ENCODE assay signal across 17 mouse cellular contexts in genomic region chr19:56891438-56891837, GRCm38 (mm10). TPM values are rescaled to one million over a fixed set of nuclear protein-coding genes. Genes with fewer than 3 reads are reported as not detected.
DNase-seq lines count a peak whose midpoint lies in the region; ATAC-seq and TF ChIP-seq lines count a peak whose summit lies in the region.
"Had no signal": no experiment of that assay in that cellular context is flagged by ENCODE, and none has a peak within 500 bp of the region (broad histone marks: within the 10 kb centered on the region; RNA-seq: fewer than 3 reads in every experiment).

No protein-coding gene starts in this region.

- H3K4me1 ChIP-seq in lung, embryonic 14.5 days (ENCODE audit: insufficient read depth), result no peaks in the 10 kb centered on the region
- H3K4me1 ChIP-seq: heart, embryonic 15.5 days; hindbrain, embryonic 12.5 days; liver, embryonic 12.5 days; megakaryocyte, embryonic 14.5 days had no signal

- no peak for DNase-seq in lung, embryonic 14.5 days
- DNase-seq in lung, postnatal 10 days, result no peak
- peak; percentile 17 for DNase-seq in brain, embryonic 14.5 days (ENCODE audit: low read depth)
- DNase-seq in embryo, embryonic 9.5 days (ENCODE audit: extremely low spot score), result peak; percentile 42
- peak; percentile 51 for DNase-seq in mesoderm, embryonic 11.5 days (ENCODE audit: low read depth, low spot score)
- DNase-seq in layer of hippocampus, postnatal 10 days (ENCODE audit: low spot score in 2 of 2), result no peak
- no peak for DNase-seq in right cerebral cortex, postnatal 4 days
- DNase-seq: cerebellum, adult 9-11 months; kidney, postnatal 14 days; layer of hippocampus, postnatal 36 days; right cerebral cortex, adult 18-20 months; thymus, postnatal 36 days had no signal

- no peak for TF ChIP-seq CTCF in lung, embryonic 14.5 days (IDR thresholded peaks at IDR 0.05; ENCODE audit: low read depth)
- TF ChIP-seq CTCF in brain, embryonic 14.5 days (IDR thresholded peaks at IDR 0.05; ENCODE audit: borderline replicate concordance, extremely low read depth, insufficient read depth, insufficient read length), result no peak

- no peak overlapping the region for H3K4me2 ChIP-seq in lung, embryonic 14.5 days
- H3K4me2 ChIP-seq: heart, embryonic 15.5 days; hindbrain, embryonic 12.5 days; liver, embryonic 12.5 days; neural tube, embryonic 13.5 days had no signal

- no peak for TF ChIP-seq POLR2A in brain, embryonic 14.5 days (IDR thresholded peaks at IDR 0.05; ENCODE audit: borderline replicate concordance, extremely low read depth, insufficient read depth, insufficient read length, poor library complexity, severe bottlenecking)

- H3K4me3 ChIP-seq in lung, embryonic 14.5 days (ENCODE audit: low read depth, low read length), result no peak overlapping the region
- H3K4me3 ChIP-seq: heart, embryonic 15.5 days; hindbrain, embryonic 12.5 days; liver, embryonic 12.5 days; megakaryocyte, embryonic 14.5 days; neural tube, embryonic 13.5 days had no signal

- peak overlapping the region; percentile 56; the same call in 1 of the 2 replicates for H3K27ac ChIP-seq in lung, embryonic 14.5 days (ENCODE audit: low read depth)
- H3K27ac ChIP-seq: heart, embryonic 15.5 days; hindbrain, embryonic 12.5 days; liver, embryonic 12.5 days; neural tube, embryonic 13.5 days had no signal

- H3K27me3 ChIP-seq in lung, embryonic 14.5 days (ENCODE audit: insufficient read depth, low read length), result no peaks in the 10 kb centered on the region
- H3K27me3 ChIP-seq: heart, embryonic 15.5 days; hindbrain, embryonic 12.5 days; liver, embryonic 12.5 days; neural tube, embryonic 13.5 days had no signal

- peak; percentile 63 for ATAC-seq in lung, embryonic 14.5 days (ENCODE audit: insufficient read depth)
- ATAC-seq: liver, embryonic 12.5 days had no signal

- H3K36me3 ChIP-seq in lung, embryonic 14.5 days (ENCODE audit: insufficient read depth), result no peaks in the 10 kb centered on the region
- H3K36me3 ChIP-seq: heart, embryonic 15.5 days; hindbrain, embryonic 12.5 days; liver, embryonic 12.5 days; neural tube, embryonic 13.5 days had no signal

- no peaks in the 10 kb centered on the region for H3K9me3 ChIP-seq in lung, embryonic 14.5 days (ENCODE audit: low read depth, low read length)
- H3K9me3 ChIP-seq: heart, embryonic 15.5 days; hindbrain, embryonic 12.5 days; liver, embryonic 12.5 days; megakaryocyte, embryonic 14.5 days; neural tube, embryonic 13.5 days had no signal

- 51% methylated on average over 2 of the region's 2 CpGs for WGBS in lung, embryonic 14.5 days

- H3K9ac ChIP-seq in lung, embryonic 14.5 days, result no peak overlapping the region
- H3K9ac ChIP-seq: heart, embryonic 15.5 days; hindbrain, embryonic 12.5 days; liver, embryonic 12.5 days; neural tube, embryonic 13.5 days had no signal

RNA-seq across cellular contexts. Expression of gene Vwa2, which starts 17.4 kb away (rescaled TPM):
- polyA plus RNA-seq in lung, embryonic 14.5 days (2014; fragmentation: Nextera tagmentation; extraction: Ambion mirVana), result 10.3 and 11.5 TPM in 2 replicates
- 1.1 and 1.5 TPM in 2 replicates for polyA plus RNA-seq in brain, embryonic 14.5 days (2012; rRNA removed)
- under 1 TPM; 0.27 to 0.31 TPM for total RNA-seq in layer of hippocampus, postnatal 10 days (2021)
- total RNA-seq: layer of hippocampus, postnatal 36 days had no signal

Comparison
In these comparisons a context has a peak if more than half of its experiments do, and no peak if none do; other contexts are left out.
1. DNase-seq: peak in brain, embryonic 14.5 days (single experiment), embryo, embryonic 9.5 days (single experiment) and mesoderm, embryonic 11.5 days (single experiment); none in lung, embryonic 14.5 days (single experiment), lung, postnatal 10 days (single experiment), layer of hippocampus, postnatal 10 days (0 of 2) and right cerebral cortex, postnatal 4 days (single experiment).